Mouse (Mus musculus) T-cell, adult 2 months (primary cell): ENCODE measurements around the gene Ccdc54.

Experiments used
- DNase-seq: peaks from one replicate; pipeline ENCODE4 v3.0.0; 2022; ENCODE audit warnings: low spot score

Ccdc54 gene

GRCm38 (mm10) chr16:50591054-50591453 lies at the start of gene Ccdc54:
Gene Ccdc54 (minus strand): TSS chr16:50591154.
- DNase-seq: no peak

- DNase-seq: peak; percentile 45
Measured at GRCm38 (mm10) chr16:50632585-50632984, 41.6 kb upstream of the Ccdc54 start.

DNA sequence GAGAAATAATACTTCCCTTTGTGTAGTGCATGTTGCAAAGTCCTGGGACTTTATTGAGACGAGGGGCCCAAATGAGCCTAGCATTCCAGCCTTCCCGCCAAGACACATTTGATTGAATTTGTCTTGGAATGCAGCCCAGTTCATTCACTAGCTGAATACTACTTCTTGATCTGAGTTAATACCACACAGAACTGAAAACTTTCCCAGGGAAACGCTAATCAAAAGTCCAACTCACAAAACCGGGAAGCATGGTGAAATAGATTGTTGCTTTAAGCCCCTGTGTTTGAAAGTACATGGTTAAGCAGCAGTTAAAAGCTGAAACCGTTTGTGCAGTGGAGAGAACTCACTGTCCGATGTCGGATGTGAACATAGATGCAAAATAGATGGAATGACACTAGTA lies 24.6 kb upstream of the Ccdc54 start:
- DNase-seq: no peak

DNA sequence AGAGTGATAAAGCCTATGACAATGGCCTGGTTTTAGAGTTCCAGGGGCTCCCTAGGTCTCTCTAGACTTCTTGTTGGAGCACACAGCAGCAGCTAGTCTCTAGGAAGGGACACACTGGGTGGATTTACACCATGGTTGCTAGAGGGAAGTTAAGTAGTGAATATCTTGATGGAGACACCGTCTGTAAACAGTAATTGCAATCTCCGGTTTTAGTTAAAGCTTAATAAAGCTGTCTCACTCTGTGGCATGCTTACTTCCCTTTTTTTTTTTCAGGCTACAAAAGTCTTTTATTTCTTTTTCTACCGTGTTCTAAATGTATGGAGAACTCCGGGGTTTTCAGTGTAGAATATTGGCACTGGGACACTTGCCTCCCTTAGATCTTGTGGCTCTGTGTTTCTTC lies 22.0 kb upstream of the Ccdc54 start:
- no peak for DNase-seq

DNA sequence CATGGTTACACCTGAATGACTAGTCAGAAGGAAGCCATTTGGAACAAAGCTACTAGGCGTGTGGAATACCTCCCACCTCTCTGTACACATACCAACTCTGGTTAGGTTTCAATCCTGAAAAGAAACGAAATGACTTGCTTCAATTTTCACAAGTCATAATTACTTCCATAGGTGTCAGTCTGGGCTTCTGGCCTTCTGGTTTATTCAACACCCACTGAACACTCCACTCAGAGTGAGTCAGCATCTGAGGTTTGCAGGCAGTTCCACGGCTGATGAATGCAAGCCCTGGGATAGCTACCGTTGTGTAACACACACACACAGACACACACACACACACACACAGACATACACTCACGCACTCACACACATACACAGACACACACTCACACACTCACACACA lies 19.6 kb upstream of the Ccdc54 start:
- no peak for DNase-seq

GRCm38 (mm10) chr16:50607776-50608562 lies 17.0 kb upstream of the Ccdc54 start:
- DNase-seq: no peak

DNA sequence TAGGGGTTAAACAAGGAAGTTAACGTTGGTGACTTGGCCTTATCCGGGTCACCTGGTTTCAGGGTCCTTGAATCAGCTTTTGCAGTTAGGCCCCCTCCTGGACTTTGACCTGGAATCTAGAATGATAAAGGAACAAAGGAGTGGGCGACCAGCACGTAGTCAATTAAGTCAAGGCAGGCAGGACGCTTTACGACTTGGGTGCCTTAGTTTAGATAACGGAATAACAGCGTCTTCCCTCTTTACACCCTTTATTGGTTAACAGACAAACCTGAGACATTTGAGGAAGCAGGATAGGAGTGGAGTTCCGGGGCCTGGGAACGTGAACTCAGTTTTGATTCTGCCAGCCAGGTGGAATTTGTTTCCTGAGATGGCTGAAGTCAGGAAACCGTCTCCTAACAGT lies 13.9 kb upstream of the Ccdc54 start:
- no peak for DNase-seq

DNA sequence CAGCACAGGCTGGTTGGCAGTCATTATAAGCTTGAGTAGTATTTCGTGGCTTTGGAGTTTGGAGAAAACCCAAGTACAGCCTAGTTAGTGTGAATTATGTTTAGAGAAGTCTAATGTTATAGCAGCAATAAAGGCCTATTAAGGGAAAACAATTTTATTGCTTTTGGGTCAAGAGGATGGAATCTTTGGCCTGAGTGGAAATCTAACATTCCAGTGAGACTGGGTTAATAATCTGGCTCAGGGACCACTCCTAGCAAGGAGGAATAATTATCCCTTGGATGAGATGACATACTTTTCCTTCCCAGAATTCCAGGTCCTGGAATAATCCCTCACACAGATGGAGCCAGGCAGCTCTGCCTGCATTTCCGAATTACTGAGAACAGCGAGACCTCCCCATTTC lies 11.0 kb upstream of the Ccdc54 start:
- no peak for DNase-seq

- DNase-seq: no peak
Measured at GRCm38 (mm10) chr16:50600665-50601064, 9.7 kb upstream of the Ccdc54 start.

- DNase-seq: no peak
Measured at GRCm38 (mm10) chr16:50596679-50597078, 5.7 kb upstream of the Ccdc54 start.

- DNase-seq: no peak
Measured at GRCm38 (mm10) chr16:50596171-50596570, 5.2 kb upstream of the Ccdc54 start.

DNA sequence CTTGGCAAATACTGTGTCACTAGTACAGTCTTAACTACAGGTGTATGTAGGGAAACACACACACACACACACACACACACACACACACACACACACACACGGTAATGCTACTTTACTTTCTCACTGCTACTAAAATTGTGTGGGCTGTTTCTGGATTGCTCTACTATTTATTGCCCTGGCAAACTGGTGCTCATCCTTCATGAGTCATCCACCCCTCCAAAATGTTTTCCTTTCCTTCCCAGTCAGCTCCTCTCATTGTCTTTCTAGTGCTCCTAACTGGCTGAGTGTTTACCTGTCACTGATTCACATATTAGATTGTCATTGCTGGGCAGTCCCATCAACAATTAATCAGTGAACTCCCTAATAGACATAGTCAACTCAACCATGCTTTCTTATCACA lies 3.9 kb upstream of the Ccdc54 start:
- no peak for DNase-seq

GRCm38 (mm10) chr16:50593361-50593760 lies 2.4 kb upstream of the Ccdc54 start:
- DNase-seq: no peak

GRCm38 (mm10) chr16:50589574-50590151 lies 1.3 kb downstream of the Ccdc54 start:
- DNase-seq: no peak

GRCm38 (mm10) chr16:50588191-50588590 lies 2.8 kb downstream of the Ccdc54 start:
- DNase-seq: no peak

GRCm38 (mm10) chr16:50587139-50587538 lies 3.8 kb downstream of the Ccdc54 start:
- no peak for DNase-seq

DNA sequence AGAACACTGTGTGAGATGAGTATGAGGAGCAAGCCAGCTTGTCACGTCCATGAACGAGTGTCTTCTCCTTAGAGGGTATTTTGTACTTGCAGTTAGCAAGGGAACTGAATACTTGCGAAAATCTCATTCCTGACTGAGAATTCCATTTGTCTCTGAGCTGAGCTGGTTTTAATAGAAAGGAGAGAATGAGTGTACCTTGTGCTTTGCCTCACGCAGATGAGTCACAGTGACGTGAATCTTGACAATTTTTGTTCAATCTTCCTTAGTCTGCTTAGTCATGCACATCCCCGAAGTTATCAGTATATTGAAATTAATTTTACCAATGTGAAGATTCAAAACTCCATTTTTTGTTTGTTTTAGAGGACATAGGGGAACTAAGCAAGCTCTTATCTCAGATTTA lies 12.6 kb downstream of the Ccdc54 start:
- no peak for DNase-seq

DNA sequence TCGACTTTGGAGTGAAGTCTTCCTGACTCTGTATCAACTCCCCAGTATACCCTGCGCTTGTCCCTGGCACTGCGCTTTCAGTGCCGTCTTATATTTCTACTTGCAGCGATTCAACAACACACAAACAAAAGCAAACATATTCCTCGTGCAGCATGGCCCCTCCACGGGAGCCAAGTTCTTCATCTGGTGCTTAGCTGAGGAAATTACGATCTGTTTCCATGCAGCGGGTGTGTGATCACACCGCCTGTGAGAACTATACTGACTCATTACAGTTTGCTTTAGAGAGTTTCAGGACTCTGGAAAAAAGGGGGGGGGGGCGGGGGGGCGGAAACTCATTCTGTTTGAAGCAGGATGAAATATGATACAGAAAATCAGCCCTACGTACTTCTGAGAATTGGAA lies 18.4 kb downstream of the Ccdc54 start:
- DNase-seq: no peak

- DNase-seq: no peak
Measured at GRCm38 (mm10) chr16:50559163-50559771, 31.7 kb downstream of the Ccdc54 start.

- DNase-seq: no peak
Measured at GRCm38 (mm10) chr16:50553828-50554227, 37.1 kb downstream of the Ccdc54 start.

DNA sequence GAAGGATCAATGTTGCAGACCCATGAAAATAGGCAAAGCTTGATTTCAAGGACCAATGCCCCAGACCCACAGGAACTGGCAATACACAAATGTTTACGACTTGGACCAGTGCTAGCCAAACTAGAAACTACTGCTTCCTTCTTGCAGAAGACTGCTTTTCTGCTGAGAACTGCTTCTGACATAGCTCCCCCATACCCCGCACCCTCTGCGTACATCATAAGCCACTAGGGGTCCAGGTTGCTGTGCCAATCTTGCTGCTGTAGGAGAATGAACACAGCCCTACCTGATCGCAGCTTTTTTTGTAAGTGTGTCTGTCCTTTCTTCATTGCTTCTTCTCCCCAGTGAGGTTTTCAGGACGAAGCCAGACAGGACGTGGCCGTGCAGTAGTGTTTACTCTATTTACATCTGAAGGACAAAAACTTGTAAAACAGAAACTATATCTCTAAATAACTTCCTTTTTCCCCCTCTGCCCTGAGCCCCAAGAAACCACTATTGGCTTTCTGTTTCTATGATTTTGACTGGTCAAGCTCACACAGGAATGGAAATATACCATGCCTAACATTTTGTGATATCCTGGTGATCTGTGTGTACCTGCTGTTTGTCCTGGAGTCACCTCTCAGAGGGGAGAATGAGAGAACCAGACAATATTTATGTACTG lies 39.0 kb downstream of the Ccdc54 start:
- DNase-seq: no peak

GRCm38 (mm10) chr16:50550927-50551326 lies 40.0 kb downstream of the Ccdc54 start:
- DNase-seq: no peak
